Mouse (Mus musculus): ENCODE measurements at regions not wholly inside any gene's neighbourhood (a gene's known extent, or its start where the extent isn't known, plus 50 kb on each side); places are given as distances from the start of the nearest gene placed in this dataset.

GRCm38 (mm10) chr12:86816171-86816701, 68.4 kb downstream of the Irf2bpl start:
- no peak overlapping the region for H3K4me3 ChIP-seq (ENCODE audit: insufficient read depth, low read depth, low read length)
- H3K4me1 ChIP-seq (ENCODE audit: control insufficient read depth, insufficient read depth, insufficient read length, low read length), result peaks cover 35% of the 10 kb centered on the region
- peak overlapping the region; percentile 35 for H3K27ac ChIP-seq (replicated peaks; ENCODE audit: low read depth, low read length)

DNA sequence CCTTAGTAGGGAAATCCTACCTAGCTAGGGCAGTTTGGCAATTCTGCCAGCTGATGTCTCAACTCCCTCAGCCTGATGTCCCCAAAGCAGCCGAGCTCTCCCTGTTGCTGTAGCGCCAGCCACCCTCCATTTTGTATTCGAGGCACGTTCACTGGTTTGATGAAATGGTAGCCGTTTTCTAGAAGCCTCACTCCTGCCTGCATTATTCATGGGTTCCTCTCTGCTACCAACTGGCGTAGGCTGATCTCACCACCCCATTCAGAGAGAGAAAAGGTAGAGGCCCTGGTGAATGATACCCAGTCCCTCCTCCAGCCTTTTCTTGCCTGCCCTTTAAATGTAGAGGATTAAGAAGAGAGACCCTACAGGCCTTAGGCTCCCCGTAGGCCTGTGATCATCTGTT, 69.9 kb downstream of the Irf2bpl start:
- Histone ChIP-seq H3K27ac (replicated peaks; ENCODE audit: low read depth, low read length) (no peak overlapping the region), H3K4me3 (ENCODE audit: insufficient read depth, low read depth, low read length) (no peak overlapping the region), H3K4me1 (ENCODE audit: control insufficient read depth, insufficient read depth, insufficient read length, low read length) (peaks cover 40% of the 10 kb centered on the region)
